Mouse (Mus musculus) heart, adult 8-10 months (tissue): ENCODE measurements around the gene Olfr830. TPM values are rescaled to one million over a fixed set of nuclear protein-coding genes. Genes with fewer than 3 reads are reported as not detected.
"Not testable (repeated sequence)": the region's sequence is repeated elsewhere in the genome, so short reads cannot be mapped to it uniquely, and the experiment has no call there.

Experiments
- DNase-seq: peaks from one replicate; pipeline ENCODE4 v3.0.0; 2022; ENCODE audit warnings: low spot score
- total RNA-seq, 4 experiments: library from RNA; stranded (reverse); gene quantifications; 2 replicates each; pipeline ENCODE4 v1.2.4; 2022

Gene Olfr830
- not detected for total RNA-seq

- DNase-seq = no peak
Measured at GRCm38 (mm10) chr9:18874393-18874792, at the start of gene Olfr830. Gene Olfr830, plus strand, starts transcription at chr9:18874693.

DNA sequence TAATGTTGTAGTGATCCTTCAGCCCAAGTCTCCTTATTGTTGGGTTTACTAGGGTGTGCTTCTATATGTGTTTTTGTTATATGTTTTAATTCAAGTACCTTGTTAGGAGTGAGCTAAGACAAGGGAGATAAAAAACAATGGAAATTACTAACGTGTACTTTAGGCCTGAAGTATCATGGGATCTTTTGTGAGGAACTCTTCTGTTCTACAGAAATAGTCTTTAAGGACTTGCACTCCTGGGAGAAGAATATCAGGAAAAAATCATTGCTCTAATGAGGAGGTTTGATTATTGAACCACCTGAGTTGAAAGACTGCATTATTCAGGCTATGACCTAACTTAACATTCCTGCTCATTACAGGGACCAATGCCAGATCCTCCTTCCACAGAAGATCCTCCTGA lies 19.9 kb upstream of the Olfr830 start, which contains the start of gene Olfr829:
Olfr829 (plus strand) TSS at position 301 of the 400 bp plus-strand sequence.
- no peak for DNase-seq

DNA sequence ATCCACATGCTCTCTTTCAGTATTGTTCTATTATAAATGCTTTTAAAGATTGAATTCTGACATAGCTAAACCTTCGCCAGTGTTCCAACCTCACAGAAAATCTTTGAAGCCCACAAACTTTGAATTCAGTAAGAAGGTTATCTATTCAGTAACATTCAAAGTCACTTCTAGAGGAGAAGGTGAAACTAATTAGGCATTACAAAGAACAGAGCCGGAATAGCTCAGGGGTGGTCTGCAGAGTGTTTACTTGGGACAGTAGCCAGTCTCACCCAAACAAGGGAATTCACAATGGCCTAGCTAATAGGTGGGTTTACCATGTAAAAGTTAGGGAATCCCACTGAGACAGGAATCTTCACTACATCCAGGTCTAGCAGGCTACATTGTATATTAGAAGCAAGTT lies 33.2 kb downstream of the Olfr830 start:
- not testable (repeated sequence) for DNase-seq

- not testable (repeated sequence) for DNase-seq
Measured at GRCm38 (mm10) chr9:18927921-18928320, 53.4 kb downstream of the Olfr830 start.

Other genes with a start within 250 kb of the Olfr830 start
- 10 to 100 TPM in 1 of 4 experiments, 1 to 10 TPM in 3; 6.3 to 11.5 (median 9.4) TPM for gene Muc16, start 200.2 kb upstream of the Olfr830 start, total RNA-seq
- gene Olfr24, start 110.7 kb upstream of the Olfr830 start, total RNA-seq = not detected
- not detected for gene Olfr828, start 55.2 kb upstream of the Olfr830 start, total RNA-seq
- gene Olfr829, start 19.8 kb upstream of the Olfr830 start, total RNA-seq = not detected
- gene Olfr832, start 62.4 kb downstream of the Olfr830 start, total RNA-seq = not detected
- not detected for gene Olfr834, start 113.3 kb downstream of the Olfr830 start, total RNA-seq
- not detected for gene Olfr835, start 158.0 kb downstream of the Olfr830 start, total RNA-seq
- not detected for gene Olfr836, start 245.7 kb downstream of the Olfr830 start, total RNA-seq